ENCODE assay signal across 14 mouse cellular contexts in genomic region chr2:52504762-52505161, GRCm38 (mm10).
DNase-seq lines count a peak whose midpoint lies in the region; ATAC-seq and TF ChIP-seq lines count a peak whose summit lies in the region.
"Had no signal": no experiment of that assay in that cellular context is flagged by ENCODE, and none has a peak within 500 bp of the region (broad histone marks: within the 10 kb centered on the region; RNA-seq: fewer than 3 reads in every experiment).

No protein-coding gene starts in this region.

- no peaks in the 10 kb centered on the region for H3K36me3 ChIP-seq in lung, embryonic 16.5 days (ENCODE audit: control insufficient read depth, insufficient read depth, low read length)
- no peaks in the 10 kb centered on the region for H3K36me3 ChIP-seq in forebrain, postnatal 0 days (ENCODE audit: insufficient read depth)
- H3K36me3 ChIP-seq: midbrain, embryonic 13.5 days had no signal

- no peaks in the 10 kb centered on the region for H3K9me3 ChIP-seq in lung, embryonic 16.5 days (ENCODE audit: control insufficient read depth, low read length)
- H3K9me3 ChIP-seq in forebrain, postnatal 0 days (ENCODE audit: low read length) = no peaks in the 10 kb centered on the region
- H3K9me3 ChIP-seq: midbrain, embryonic 13.5 days had no signal

- intact Hi-C loops in heart, postnatal 10 days (cut with DNase I) = loop anchor here (5.0 kb wide), 1 partner anchor 73 kb away; no protein-coding TSS in a partner anchor

- H3K4me3 ChIP-seq in lung, embryonic 16.5 days (ENCODE audit: low read length) = no peak overlapping the region
- H3K4me3 ChIP-seq in forebrain, postnatal 0 days (ENCODE audit: low read depth, low read length) = no peak overlapping the region
- H3K4me3 ChIP-seq: erythroblast, embryonic 14.5 days; midbrain, embryonic 13.5 days had no signal

- no peak overlapping the region for H3K9ac ChIP-seq in lung, embryonic 16.5 days (ENCODE audit: low read length)
- no peak overlapping the region for H3K9ac ChIP-seq in forebrain, postnatal 0 days
- H3K9ac ChIP-seq: lung, embryonic 14.5 days; midbrain, embryonic 13.5 days had no signal

- peak; percentile 29 to 37 for DNase-seq in heart, postnatal 10 days
- DNase-seq in heart, postnatal 4 days = no peak
- peak; percentile 57 for DNase-seq in Muller cell, postnatal 12 days (ENCODE audit: inconsistent ontology term)
- DNase-seq in brain, adult 2 months (ENCODE audit: low read depth, low spot score) = peak; percentile 89
- no peak for DNase-seq in urinary bladder, postnatal 14 days (ENCODE audit: low spot score)
- no peak for DNase-seq in forebrain, postnatal 0 days
- DNase-seq: kidney, postnatal 4 days; lung, embryonic 14.5 days; spleen, adult 18-20 months had no signal

- WGBS in lung, embryonic 16.5 days = 67% methylated on average over 3 of the region's 3 CpGs
- WGBS in forebrain, postnatal 0 days = 68% methylated on average over 3 of the region's 3 CpGs

- ATAC-seq in lung, embryonic 16.5 days (ENCODE audit: low read depth) = peak; percentile 71
- no peak for ATAC-seq in forebrain, postnatal 0 days
- ATAC-seq: midbrain, embryonic 13.5 days had no signal

- H3K4me1 ChIP-seq in lung, embryonic 16.5 days (replicated peaks; ENCODE audit: control insufficient read depth, insufficient read depth, low read length) = no peaks in the 10 kb centered on the region
- no peaks in the 10 kb centered on the region; the same call in 1 of the 2 replicates for H3K4me1 ChIP-seq in forebrain, postnatal 0 days (ENCODE audit: insufficient read depth)
- H3K4me1 ChIP-seq: midbrain, embryonic 13.5 days had no signal

- no peak overlapping the region for H3K27ac ChIP-seq in lung, embryonic 16.5 days (ENCODE audit: low read length)
- no peak overlapping the region for H3K27ac ChIP-seq in forebrain, postnatal 0 days (ENCODE audit: low read depth, low read length)
- H3K27ac ChIP-seq: midbrain, embryonic 13.5 days; stomach, postnatal 0 days had no signal

- TF ChIP-seq CTCF in forebrain, postnatal 0 days (IDR thresholded peaks at IDR 0.05; ENCODE audit: low read depth) = no peak

- no peak overlapping the region for H3K4me2 ChIP-seq in lung, embryonic 16.5 days (ENCODE audit: low read depth, low read length)
- H3K4me2 ChIP-seq in forebrain, postnatal 0 days (ENCODE audit: low read depth) = no peak overlapping the region
- H3K4me2 ChIP-seq: lung, embryonic 14.5 days; midbrain, embryonic 13.5 days had no signal

- H3K27me3 ChIP-seq in lung, embryonic 16.5 days (ENCODE audit: control insufficient read depth, insufficient read depth, low read depth, low read length) = no peaks in the 10 kb centered on the region
- H3K27me3 ChIP-seq in forebrain, postnatal 0 days (ENCODE audit: insufficient read depth, low read length) = no peaks in the 10 kb centered on the region
- H3K27me3 ChIP-seq: CH12.LX; midbrain, embryonic 13.5 days had no signal

Comparison
In these comparisons a context has a peak if more than half of its experiments do, and no peak if none do; other contexts are left out.
1. DNase-seq: peak in heart, postnatal 10 days (2 of 2), Muller cell, postnatal 12 days (single experiment) and brain, adult 2 months (single experiment); none in heart, postnatal 4 days (single experiment), urinary bladder, postnatal 14 days (single experiment) and forebrain, postnatal 0 days (single experiment).